ENCODE assay signal across 13 mouse cellular contexts in genomic region chr1:151925738-151926137, GRCm38 (mm10).
DNase-seq lines count a peak whose midpoint lies in the region; ATAC-seq lines count a peak whose summit lies in the region.
"Had no signal": no experiment of that assay in that cellular context is flagged by ENCODE, and none has a peak within 500 bp of the region (broad histone marks: within the 10 kb centered on the region; RNA-seq: fewer than 3 reads in every experiment).

No protein-coding gene starts in this region.

- WGBS in forebrain, embryonic 14.5 days = 59% methylated on average over 7 of the region's 7 CpGs
- 86% methylated on average over 7 of the region's 7 CpGs for WGBS in forebrain, embryonic 11.5 days
- WGBS in hindbrain, embryonic 13.5 days = 59% methylated on average over 7 of the region's 7 CpGs
- 83% methylated on average over 7 of the region's 7 CpGs for WGBS in hindbrain, embryonic 10.5 days
- WGBS in midbrain, embryonic 14.5 days = 57% methylated on average over 7 of the region's 7 CpGs
- WGBS in midbrain, embryonic 11.5 days = 83% methylated on average over 7 of the region's 7 CpGs
- WGBS in neural tube, embryonic 15.5 days = 59% methylated on average over 7 of the region's 7 CpGs

- no peaks in the 10 kb centered on the region for H3K27me3 ChIP-seq in forebrain, embryonic 14.5 days (replicated peaks; ENCODE audit: control insufficient read depth, insufficient read depth, low read length)
- no peaks in the 10 kb centered on the region for H3K27me3 ChIP-seq in forebrain, embryonic 11.5 days (ENCODE audit: control insufficient read depth, insufficient read depth, low read length)
- no peaks in the 10 kb centered on the region for H3K27me3 ChIP-seq in hindbrain, embryonic 13.5 days
- H3K27me3 ChIP-seq in hindbrain, embryonic 10.5 days (ENCODE audit: insufficient read depth, poor library complexity, severe bottlenecking) = no peaks in the 10 kb centered on the region
- no peaks in the 10 kb centered on the region for H3K27me3 ChIP-seq in midbrain, embryonic 14.5 days (ENCODE audit: control insufficient read depth, insufficient read depth, low read length)
- no peaks in the 10 kb centered on the region for H3K27me3 ChIP-seq in midbrain, embryonic 11.5 days (ENCODE audit: control insufficient read depth, insufficient read depth, low read length)
- H3K27me3 ChIP-seq in neural tube, embryonic 15.5 days (replicated peaks) = no peaks in the 10 kb centered on the region
- H3K27me3 ChIP-seq: heart, embryonic 13.5 days; neural tube, embryonic 12.5 days had no signal

- ATAC-seq in forebrain, embryonic 14.5 days = peak; percentile 42; the same call in 1 of the 2 replicates
- ATAC-seq in forebrain, embryonic 11.5 days (replicated peaks; ENCODE audit: low FRiP score) = no peak
- ATAC-seq in hindbrain, embryonic 13.5 days (ENCODE audit: low FRiP score) = no peak
- no peak for ATAC-seq in midbrain, embryonic 14.5 days (ENCODE audit: low FRiP score, low TSS enrichment)
- no peak for ATAC-seq in midbrain, embryonic 11.5 days (ENCODE audit: low FRiP score)
- ATAC-seq in neural tube, embryonic 15.5 days (ENCODE audit: low FRiP score) = no peak
- ATAC-seq: intestine, postnatal 0 days had no signal

- no peak overlapping the region; the same call in 1 of the 2 replicates for H3K9ac ChIP-seq in forebrain, embryonic 14.5 days (ENCODE audit: low read length)
- H3K9ac ChIP-seq in forebrain, embryonic 11.5 days (ENCODE audit: low read length) = no peak overlapping the region
- peak overlapping the region; percentile 1; the same call in 1 of the 2 replicates for H3K9ac ChIP-seq in hindbrain, embryonic 13.5 days
- no peak overlapping the region for H3K9ac ChIP-seq in midbrain, embryonic 14.5 days (replicated peaks; ENCODE audit: low read length)
- H3K9ac ChIP-seq in midbrain, embryonic 11.5 days (ENCODE audit: low read length) = no peak overlapping the region
- H3K9ac ChIP-seq in neural tube, embryonic 15.5 days (replicated peaks) = no peak overlapping the region
- H3K9ac ChIP-seq: heart, embryonic 13.5 days; liver, embryonic 14.5 days; neural tube, embryonic 12.5 days had no signal

- no peaks in the 10 kb centered on the region for H3K36me3 ChIP-seq in forebrain, embryonic 14.5 days (ENCODE audit: control insufficient read depth, insufficient read depth, low read length)
- no peaks in the 10 kb centered on the region for H3K36me3 ChIP-seq in forebrain, embryonic 11.5 days (ENCODE audit: control insufficient read depth, insufficient read depth, low read length)
- H3K36me3 ChIP-seq in hindbrain, embryonic 13.5 days = no peaks in the 10 kb centered on the region
- H3K36me3 ChIP-seq in hindbrain, embryonic 10.5 days = no peaks in the 10 kb centered on the region
- no peaks in the 10 kb centered on the region for H3K36me3 ChIP-seq in midbrain, embryonic 14.5 days (ENCODE audit: control insufficient read depth, insufficient read depth, low read length)
- H3K36me3 ChIP-seq in midbrain, embryonic 11.5 days (ENCODE audit: control insufficient read depth, insufficient read depth, low read length) = no peaks in the 10 kb centered on the region
- H3K36me3 ChIP-seq in neural tube, embryonic 15.5 days = no peaks in the 10 kb centered on the region
- H3K36me3 ChIP-seq: heart, embryonic 13.5 days; neural tube, embryonic 12.5 days had no signal

- H3K9me3 ChIP-seq in forebrain, embryonic 14.5 days (replicated peaks; ENCODE audit: control insufficient read depth, low read length) = no peaks in the 10 kb centered on the region
- no peaks in the 10 kb centered on the region for H3K9me3 ChIP-seq in forebrain, embryonic 11.5 days (ENCODE audit: control insufficient read depth, low read length)
- H3K9me3 ChIP-seq in hindbrain, embryonic 13.5 days = no peaks in the 10 kb centered on the region
- no peaks in the 10 kb centered on the region for H3K9me3 ChIP-seq in hindbrain, embryonic 10.5 days
- H3K9me3 ChIP-seq in midbrain, embryonic 14.5 days (ENCODE audit: control insufficient read depth, low read length) = no peaks in the 10 kb centered on the region
- no peaks in the 10 kb centered on the region for H3K9me3 ChIP-seq in midbrain, embryonic 11.5 days (ENCODE audit: control insufficient read depth, low read length)
- H3K9me3 ChIP-seq in neural tube, embryonic 15.5 days (replicated peaks) = no peaks in the 10 kb centered on the region
- H3K9me3 ChIP-seq: heart, embryonic 13.5 days; neural tube, embryonic 12.5 days had no signal

- DNase-seq in forebrain, embryonic 14.5 days (ENCODE audit: low spot score) = peak; percentile 44
- DNase-seq in forebrain, embryonic 11.5 days (ENCODE audit: low spot score) = no peak
- DNase-seq in hindbrain, embryonic 10.5 days (ENCODE audit: low spot score) = no peak
- peak; percentile 39 for DNase-seq in midbrain, embryonic 14.5 days
- DNase-seq in midbrain, embryonic 11.5 days (ENCODE audit: low spot score, missing footprints) = no peak
- no peak for DNase-seq in urinary bladder, postnatal 14 days (ENCODE audit: low spot score)

- no peak overlapping the region for H3K4me2 ChIP-seq in forebrain, embryonic 14.5 days (ENCODE audit: low read length)
- H3K4me2 ChIP-seq in forebrain, embryonic 11.5 days (ENCODE audit: low read depth, low read length, severe bottlenecking) = no peak overlapping the region
- no peak overlapping the region for H3K4me2 ChIP-seq in hindbrain, embryonic 13.5 days
- no peak overlapping the region for H3K4me2 ChIP-seq in midbrain, embryonic 14.5 days (ENCODE audit: low read length)
- H3K4me2 ChIP-seq in midbrain, embryonic 11.5 days = no peak overlapping the region
- H3K4me2 ChIP-seq in neural tube, embryonic 15.5 days = no peak overlapping the region
- H3K4me2 ChIP-seq: heart, embryonic 13.5 days; neural tube, embryonic 12.5 days had no signal

- H3K4me3 ChIP-seq in forebrain, embryonic 14.5 days (ENCODE audit: low read depth, low read length) = no peak overlapping the region
- no peak overlapping the region for H3K4me3 ChIP-seq in forebrain, embryonic 11.5 days (ENCODE audit: low read depth, low read length)
- H3K4me3 ChIP-seq in hindbrain, embryonic 13.5 days = no peak overlapping the region
- H3K4me3 ChIP-seq in hindbrain, embryonic 10.5 days = no peak overlapping the region
- no peak overlapping the region for H3K4me3 ChIP-seq in midbrain, embryonic 14.5 days (replicated peaks; ENCODE audit: low read depth, low read length)
- H3K4me3 ChIP-seq in midbrain, embryonic 11.5 days (ENCODE audit: low read depth, low read length) = no peak overlapping the region
- no peak overlapping the region for H3K4me3 ChIP-seq in neural tube, embryonic 15.5 days (replicated peaks)
- H3K4me3 ChIP-seq: heart, embryonic 13.5 days; neural tube, embryonic 12.5 days had no signal

- no peak overlapping the region for H3K27ac ChIP-seq in forebrain, embryonic 14.5 days (ENCODE audit: low read depth, low read length)
- H3K27ac ChIP-seq in forebrain, embryonic 11.5 days (ENCODE audit: low read depth, low read length) = no peak overlapping the region
- H3K27ac ChIP-seq in hindbrain, embryonic 13.5 days = peak overlapping the region; percentile 48
- H3K27ac ChIP-seq in hindbrain, embryonic 10.5 days = no peak overlapping the region
- no peak overlapping the region for H3K27ac ChIP-seq in midbrain, embryonic 14.5 days (replicated peaks; ENCODE audit: low read depth, low read length)
- H3K27ac ChIP-seq in midbrain, embryonic 11.5 days (ENCODE audit: low read depth, low read length) = no peak overlapping the region
- H3K27ac ChIP-seq in neural tube, embryonic 15.5 days (replicated peaks) = peak overlapping the region; percentile 3
- H3K27ac ChIP-seq: heart, embryonic 13.5 days; liver, embryonic 14.5 days; neural tube, embryonic 12.5 days; stomach, postnatal 0 days had no signal

- H3K4me1 ChIP-seq in forebrain, embryonic 14.5 days (ENCODE audit: control insufficient read depth, insufficient read depth, low read length) = peaks cover 7% of the 10 kb centered on the region
- H3K4me1 ChIP-seq in forebrain, embryonic 11.5 days (replicated peaks; ENCODE audit: control insufficient read depth, insufficient read depth, low read length) = no peaks in the 10 kb centered on the region
- H3K4me1 ChIP-seq in hindbrain, embryonic 13.5 days (replicated peaks) = peaks cover 58% of the 10 kb centered on the region
- H3K4me1 ChIP-seq in hindbrain, embryonic 10.5 days (replicated peaks) = peaks cover 12% of the 10 kb centered on the region; the same call in 1 of the 2 replicates
- H3K4me1 ChIP-seq in midbrain, embryonic 14.5 days (ENCODE audit: control insufficient read depth, insufficient read depth, low read length) = 0 out of 2 replicates have a peak, but pooled peaks cover 5% of the 10 kb centered on the region
- no peaks in the 10 kb centered on the region for H3K4me1 ChIP-seq in midbrain, embryonic 11.5 days (ENCODE audit: control insufficient read depth, insufficient read depth, low read length)
- peaks cover 29% of the 10 kb centered on the region for H3K4me1 ChIP-seq in neural tube, embryonic 15.5 days

Comparison
In these comparisons a context has a peak if more than half of its experiments do, and no peak if none do; other contexts are left out.
1. DNase-seq: peak in forebrain, embryonic 14.5 days (single experiment) and midbrain, embryonic 14.5 days (single experiment); none in forebrain, embryonic 11.5 days (single experiment), hindbrain, embryonic 10.5 days (single experiment), midbrain, embryonic 11.5 days (single experiment) and urinary bladder, postnatal 14 days (single experiment).
2. H3K27ac ChIP-seq: peak in hindbrain, embryonic 13.5 days (single experiment) and neural tube, embryonic 15.5 days (single experiment); none in forebrain, embryonic 14.5 days (single experiment), forebrain, embryonic 11.5 days (single experiment), hindbrain, embryonic 10.5 days (single experiment), midbrain, embryonic 14.5 days (single experiment) and midbrain, embryonic 11.5 days (single experiment).